Mouse (Mus musculus) layer of hippocampus, postnatal 14 days (tissue): ENCODE results near the gene Fkrp. TPM values are rescaled to one million over a fixed set of nuclear protein-coding genes. Genes with fewer than 3 reads are reported as not detected.
A peak's percentile ranks its signal among the peaks of the same experiment; 100 is the strongest.

Experiments
- DNase-seq, 2 experiments: peaks; one replicate each; pipeline ENCODE4 v3.0.0; 2021 to 2022; ENCODE audit warnings: low spot score in 2 of 2, mixed read lengths in 1 of 2
- long read RNA-seq, 2 experiments: library from polyadenylated mRNA; stranded (forward); transcript quantifications; one replicate each; pipeline ENCODE4 v2.0.0; 2021
- total RNA-seq, 2 experiments: library from RNA; stranded (reverse); gene quantifications; 2 replicates each; pipeline ENCODE4 v1.2.3; 2021

Fkrp gene
- 10 to 100 TPM; 45.9 to 46.2 TPM for total RNA-seq
- long read RNA-seq, experiment 1, transcript Fkrp-201 (3 exons, 2,827 nt) = major isoform, 14 of 44 reads
- long read RNA-seq, experiment 1, partial matches to known transcripts = 5 of 44 reads
- long read RNA-seq, experiment 1, other reads (novel, unspliced or antisense) = 24 of 44 reads
- long read RNA-seq, experiment 2, transcript Fkrp-201 (3 exons, 2,827 nt) = major isoform, 15 of 49 reads
- long read RNA-seq, experiment 2, partial matches to known transcripts = 10 of 49 reads
- long read RNA-seq, experiment 2, other reads (novel, unspliced or antisense) = 23 of 49 reads

DNA sequence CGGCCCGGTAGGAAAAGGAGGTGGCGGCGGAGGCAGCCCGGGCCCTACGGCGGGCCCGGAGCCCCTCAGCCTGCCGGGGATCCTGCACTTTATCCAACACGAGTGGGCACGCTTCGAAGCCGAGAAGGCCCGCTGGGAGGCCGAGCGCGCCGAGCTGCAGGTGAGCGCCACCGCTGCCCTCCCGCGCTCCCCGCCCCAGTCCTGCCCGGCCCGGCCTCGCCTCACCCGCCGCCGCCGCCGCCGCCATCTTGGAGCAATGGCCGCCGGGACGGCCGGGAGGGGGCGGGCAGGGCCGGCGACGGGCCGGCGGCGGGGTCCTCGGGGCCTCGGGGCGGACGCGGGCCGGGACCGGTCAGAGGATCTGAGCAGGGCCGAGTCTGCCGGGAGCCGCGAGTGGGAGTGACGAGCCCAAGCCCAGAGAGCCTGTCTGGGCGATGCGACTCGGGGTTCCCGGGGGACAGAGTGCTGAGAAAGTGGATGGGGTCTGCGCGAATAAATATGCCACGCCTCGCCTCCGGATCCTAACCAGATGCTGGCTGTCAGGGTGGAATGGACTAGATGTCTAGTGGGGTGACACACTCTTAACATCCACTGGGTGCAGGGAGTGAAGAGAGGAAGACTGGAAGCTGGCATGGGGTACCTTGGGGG, at the start of gene Fkrp:
TSS of gene Fkrp (minus strand) at position 258 of the 648 bp plus-strand sequence.
- peak; percentile 43 to 53 for DNase-seq

DNA sequence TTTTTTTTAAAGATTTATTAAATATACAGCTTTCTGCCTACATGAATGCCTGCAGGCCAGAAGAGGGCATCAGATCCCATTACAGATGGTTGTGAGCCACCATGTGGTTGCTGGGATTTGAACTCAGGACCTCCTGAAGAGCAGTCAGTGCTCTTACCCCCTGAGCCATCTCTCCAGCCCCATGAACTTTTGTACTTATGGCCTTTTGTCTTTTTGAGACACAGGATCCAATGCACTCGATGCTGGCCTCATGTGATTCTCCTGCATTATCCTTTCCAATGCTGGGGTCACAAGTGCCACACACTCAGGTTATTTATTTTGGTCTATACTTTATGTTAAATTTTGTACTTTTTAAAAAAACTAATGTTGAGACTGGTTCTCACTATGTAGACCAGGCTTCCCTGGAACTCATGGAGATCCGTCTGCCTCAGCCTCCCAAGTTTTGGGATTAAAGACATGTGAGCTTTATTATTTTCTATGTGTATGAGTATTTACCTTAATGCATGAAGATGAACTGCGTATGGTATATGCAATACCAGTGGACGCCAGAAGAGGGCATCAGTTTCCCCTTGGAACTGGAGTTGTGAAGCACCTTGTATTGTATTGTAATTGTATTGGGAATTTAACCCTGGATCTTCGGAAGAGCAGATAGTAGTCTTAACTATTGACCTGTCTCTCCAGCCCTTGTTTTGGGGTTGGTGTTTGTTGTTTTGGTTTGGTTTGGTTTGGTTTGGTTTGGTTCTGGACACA, 43.5 kb upstream of the Fkrp start:
- no peak for DNase-seq

DNA sequence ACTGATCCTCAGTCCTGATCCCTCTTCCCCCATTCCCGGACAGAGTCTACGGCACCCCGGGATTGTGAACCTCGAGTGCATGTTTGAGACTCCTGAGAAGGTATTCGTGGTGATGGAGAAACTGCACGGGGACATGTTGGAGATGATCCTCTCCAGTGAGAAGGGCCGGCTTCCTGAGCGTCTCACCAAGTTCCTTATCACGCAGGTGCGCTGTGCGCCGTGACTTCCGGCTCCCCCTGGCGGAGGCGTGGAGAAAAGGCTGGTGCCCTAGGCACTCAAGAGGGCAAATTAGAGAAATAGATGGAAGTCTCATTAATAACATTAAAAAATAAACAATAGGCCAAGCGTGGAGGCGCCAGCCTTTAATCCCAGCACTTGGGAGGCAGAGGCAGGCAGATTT, 41.8 kb upstream of the Fkrp start:
- no peak for DNase-seq

DNA sequence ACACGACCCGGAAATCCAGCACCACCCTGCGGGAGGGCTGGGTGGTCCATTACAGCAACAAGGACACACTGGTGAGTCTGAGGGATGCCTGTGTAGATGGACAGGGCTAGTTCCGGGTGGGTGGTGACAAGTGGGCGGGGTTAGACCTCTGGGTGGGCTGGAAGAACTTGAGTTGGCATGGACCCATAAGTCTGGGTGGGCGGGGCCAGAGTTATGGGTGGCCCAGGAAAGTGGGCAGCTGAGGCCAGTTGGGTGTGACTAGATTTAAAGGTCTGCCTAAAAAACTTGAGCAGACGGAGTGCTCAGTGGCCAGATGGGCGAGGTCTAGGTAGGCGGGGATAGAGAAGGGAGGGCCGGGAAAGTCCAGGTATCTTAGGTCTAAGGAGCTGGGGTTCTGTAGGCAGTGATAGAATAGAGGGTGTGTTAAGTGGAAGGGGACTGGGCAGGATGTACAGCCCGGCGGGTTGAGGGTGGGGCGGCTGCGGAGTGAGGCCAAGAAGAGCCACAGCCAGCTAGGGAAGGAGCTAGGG, 36.8 kb upstream of the Fkrp start:
- no peak for DNase-seq

DNA sequence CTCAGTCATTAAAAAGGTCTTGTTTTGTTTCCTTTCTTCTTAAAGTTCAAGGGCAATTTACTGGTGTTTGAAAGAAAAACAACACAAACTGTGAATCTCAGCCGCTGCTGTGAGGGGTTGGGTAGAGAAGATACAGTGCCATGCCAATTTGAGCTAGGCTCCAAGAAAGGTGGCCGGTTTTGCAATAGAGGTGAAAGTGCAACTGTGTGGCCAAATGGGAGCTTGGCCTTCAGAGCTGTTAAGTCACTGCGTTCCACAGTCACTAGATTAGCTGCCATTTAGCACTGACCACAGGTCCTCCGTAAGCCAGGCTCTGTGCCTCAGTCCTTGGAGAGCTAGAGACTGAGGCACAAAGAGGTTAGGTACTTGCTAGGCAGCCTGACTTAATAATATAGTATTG, 35.1 kb upstream of the Fkrp start:
- DNase-seq = no peak

DNA sequence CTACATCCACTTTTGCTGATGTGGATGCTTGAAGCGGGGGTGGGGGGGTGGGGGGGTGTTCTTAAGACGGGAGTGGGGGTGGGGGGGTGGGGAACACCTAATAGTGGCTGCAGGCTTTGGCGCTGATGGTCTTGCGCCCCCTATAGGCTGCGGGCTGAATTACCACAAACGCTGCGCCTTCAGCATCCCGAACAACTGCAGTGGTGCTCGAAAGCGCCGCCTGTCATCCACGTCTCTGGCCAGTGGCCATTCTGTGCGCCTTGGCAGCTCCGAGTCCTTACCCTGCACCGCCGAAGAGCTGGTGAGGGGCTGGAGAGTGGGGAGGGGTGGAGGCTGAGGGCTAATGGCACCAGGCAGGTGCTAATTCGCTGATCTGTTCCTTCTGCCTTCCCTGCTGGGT, 32.0 kb upstream of the Fkrp start:
- peak; percentile 75 to 76 for DNase-seq

DNA sequence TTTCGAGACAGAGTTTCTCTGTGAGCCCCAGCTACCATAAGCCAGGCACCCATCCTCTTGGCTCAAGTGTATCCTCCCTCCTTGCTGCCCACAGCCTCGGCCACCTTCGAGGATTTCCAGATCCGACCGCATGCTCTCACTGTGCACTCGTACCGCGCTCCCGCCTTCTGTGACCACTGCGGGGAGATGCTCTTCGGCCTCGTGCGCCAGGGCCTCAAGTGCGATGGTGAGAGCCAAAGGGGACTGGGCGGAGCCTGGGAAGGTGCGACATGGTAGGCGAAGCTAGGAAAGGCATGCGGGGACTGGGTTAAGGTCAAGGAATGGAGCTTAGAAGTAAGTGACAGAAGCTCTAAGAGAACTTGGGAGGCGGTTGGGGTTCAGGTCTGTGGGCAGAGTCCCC, 31.0 kb upstream of the Fkrp start:
- no peak for DNase-seq

DNA sequence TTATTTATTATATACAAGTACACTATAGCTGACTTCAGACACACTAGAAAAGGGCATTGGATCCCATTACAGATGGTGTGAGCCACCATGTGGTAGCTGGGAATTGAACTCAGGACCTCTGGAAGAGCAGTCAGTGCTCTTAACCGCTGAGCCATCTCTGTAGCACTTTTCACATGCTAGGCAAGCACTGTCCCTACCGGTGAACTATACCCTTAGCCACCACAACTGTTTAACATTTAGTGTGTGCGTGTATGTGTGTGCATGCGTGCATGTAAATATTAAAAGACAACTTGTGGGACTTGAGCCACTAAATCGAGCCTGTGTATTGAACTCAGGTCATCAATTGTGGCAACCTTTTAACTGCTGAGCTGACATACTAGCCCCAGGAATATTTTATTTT, 30.2 kb upstream of the Fkrp start:
- DNase-seq = no peak

DNA sequence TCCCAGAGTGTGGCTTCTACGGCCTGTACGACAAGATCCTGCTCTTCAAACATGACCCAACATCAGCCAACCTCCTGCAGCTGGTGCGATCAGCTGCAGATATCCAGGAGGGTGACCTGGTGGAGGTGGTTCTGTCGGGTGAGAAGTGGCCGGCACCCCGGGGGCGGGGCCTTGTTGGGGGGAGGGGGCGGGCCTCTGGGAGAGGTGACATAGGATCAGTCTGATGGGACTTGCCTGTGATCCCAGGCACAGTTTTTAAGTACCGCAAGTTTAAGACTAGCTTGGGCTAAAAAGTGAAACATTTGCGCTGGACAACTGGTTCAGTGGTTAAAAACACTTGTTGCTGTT, 29.3 kb upstream of the Fkrp start:
- DNase-seq = no peak

DNA sequence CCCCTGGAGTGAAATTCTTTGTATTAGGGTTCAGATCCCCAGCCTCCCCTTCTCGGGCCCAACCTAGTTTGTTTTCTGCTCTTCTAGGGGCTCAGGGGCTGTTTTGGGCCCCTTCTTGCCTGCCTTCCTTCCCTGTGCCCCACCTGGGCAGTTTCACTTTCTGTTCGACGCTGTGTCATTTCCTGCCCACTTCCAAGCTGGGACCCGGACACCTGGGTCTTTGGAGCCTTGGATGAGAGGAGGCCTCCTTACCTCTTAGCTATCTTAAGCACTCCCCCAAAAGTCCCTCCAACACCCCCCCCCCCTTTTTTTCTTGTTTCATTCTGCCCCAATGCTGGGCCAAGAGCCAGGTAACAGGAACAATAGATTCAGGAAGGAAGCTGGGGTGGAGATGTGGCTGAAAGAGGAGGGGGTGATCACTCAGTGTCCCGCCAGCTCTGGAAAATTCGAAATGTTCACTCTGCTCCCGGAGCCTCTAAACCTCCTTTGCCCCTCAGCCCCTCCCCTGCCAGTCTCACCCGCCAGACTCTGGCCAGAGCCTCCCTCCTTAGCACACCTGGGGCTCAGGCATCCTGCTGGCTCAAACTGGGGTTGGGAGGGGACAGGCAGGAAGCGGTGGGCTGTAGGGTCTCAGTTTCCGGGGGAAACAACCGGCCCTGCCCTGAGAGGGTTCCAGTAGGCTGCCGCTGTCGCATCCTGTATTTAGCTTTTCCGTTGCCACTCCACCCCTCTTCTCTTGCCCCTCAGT, 28.7 kb upstream of the Fkrp start:
- no peak for DNase-seq

DNA sequence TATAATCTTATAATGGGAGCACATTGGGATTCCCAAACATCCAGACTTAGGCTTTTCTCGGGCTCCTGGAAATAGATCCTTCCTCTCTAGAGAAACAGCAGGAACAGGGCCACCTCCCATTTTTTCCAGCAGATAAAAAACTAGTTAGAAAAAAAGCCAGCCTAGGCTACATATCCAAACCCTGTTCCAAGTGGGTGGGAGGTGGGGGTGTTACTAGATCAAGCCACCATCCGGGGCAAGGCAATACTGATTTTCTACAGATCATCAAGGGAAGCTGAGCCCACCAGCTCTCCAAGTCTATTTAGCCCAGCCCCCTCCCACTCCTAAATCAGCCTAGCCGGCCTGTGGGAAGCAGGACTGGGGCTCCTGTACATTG, 28.2 kb upstream of the Fkrp start:
- DNase-seq = no peak

DNA sequence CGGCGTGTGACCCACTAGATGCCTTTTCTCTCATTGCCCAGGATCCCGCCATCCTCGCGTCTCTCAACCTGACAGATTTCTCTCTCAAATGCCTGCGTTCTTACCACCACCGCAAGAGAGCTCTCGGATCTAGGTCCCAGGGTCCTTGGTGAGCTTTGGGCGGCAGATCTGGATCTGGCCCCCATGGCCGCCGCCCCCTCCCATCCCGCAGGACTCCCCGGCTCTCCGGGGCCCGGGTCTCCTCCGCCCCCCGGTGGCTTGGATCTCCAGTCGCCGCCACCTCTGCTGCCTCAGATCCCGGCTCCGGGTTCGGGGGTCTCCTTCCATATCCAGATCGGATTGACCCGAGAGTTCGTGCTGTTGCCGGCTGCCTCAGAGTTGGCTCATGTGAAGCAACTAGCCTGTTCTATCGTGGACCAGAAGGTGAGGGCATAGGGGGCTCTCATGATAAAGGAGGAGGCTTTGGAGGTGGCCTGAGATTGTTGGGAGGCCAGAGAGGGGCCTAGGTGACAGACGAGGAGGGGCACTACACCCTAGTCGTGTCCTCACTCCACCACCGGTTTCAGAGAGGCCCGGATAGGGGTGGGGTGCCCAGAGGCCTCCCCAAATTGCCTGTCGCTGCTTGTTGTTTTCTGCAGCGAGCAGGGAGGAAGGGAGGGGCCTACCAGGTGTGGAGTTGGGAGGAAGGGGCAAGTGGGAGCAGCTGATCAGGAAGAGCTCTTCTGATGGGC, 27.1 kb upstream of the Fkrp start:
- DNase-seq = no peak

DNA sequence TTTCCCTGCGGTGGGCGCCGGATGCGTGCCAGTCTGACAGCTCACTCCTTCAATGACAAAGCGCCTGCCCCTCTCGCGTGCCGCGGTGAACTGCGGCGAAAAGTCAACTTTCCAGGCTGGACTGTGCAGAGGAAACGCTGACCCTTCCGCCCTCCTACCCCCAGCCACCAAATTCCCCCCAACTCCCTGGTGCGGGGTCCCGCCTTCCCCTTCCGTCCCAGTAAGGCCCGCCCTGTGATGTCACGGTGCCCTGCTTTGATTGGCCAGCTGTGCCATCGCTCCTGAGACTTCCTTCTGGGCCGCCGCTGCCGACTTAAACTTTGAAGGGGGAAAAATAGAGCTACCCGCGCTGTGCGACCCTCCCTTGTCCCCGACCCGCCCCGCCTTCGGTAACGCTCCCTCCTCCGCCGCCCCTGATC, 26.1 kb upstream of the Fkrp start, which contains the start of gene Prkd2:
TSS of gene Prkd2 (plus strand) at position 258 of the 419 bp plus-strand sequence.
- peak; percentile 88 to 92 for DNase-seq

DNA sequence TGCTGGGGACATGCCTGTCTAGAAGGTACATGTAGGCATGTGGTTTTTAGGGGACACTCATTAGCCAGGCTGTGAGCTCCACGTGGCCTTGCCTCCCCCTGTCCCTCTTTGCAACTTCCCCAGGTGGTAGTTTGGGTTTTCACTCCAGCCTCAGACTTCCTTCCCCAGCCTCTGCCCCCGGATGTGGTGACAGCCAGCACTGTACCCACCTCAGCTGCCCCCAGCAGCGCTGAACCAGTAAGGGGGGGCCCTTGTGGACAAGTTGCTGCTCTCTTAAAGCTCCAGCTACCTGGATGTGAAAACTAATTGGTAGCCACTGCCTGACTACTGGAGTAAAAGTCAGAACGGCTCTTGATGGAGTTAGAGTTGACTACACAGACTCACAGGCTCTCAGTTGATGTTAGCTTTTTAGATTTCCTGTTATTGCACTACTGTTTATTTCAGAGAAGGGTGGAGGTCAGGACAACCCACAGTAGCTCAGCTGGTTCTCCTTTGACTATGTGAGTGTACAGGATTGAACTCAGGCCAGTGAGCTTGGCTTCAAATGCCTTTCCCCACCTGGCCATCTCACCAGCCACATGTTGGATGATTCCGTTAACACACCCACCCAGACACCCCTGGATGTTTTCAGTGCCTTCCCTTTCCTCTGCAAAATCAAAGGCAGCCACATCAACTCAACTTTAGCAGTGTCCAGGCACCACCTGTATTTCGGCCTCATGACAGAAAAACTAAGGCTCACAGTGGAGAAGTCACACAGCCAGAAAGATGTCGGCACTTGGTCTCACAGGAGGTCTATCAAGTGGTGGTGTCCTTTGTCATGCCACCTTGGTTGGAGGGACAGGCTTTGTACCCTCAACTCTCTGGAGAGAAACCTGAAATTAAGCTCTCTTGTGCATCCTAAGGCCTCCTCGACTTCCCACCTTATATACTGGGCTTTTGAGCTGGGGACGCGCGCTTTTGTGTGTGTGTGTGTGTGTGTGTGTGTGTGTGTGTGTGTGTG, 25.3 kb upstream of the Fkrp start:
- DNase-seq = no peak

DNA sequence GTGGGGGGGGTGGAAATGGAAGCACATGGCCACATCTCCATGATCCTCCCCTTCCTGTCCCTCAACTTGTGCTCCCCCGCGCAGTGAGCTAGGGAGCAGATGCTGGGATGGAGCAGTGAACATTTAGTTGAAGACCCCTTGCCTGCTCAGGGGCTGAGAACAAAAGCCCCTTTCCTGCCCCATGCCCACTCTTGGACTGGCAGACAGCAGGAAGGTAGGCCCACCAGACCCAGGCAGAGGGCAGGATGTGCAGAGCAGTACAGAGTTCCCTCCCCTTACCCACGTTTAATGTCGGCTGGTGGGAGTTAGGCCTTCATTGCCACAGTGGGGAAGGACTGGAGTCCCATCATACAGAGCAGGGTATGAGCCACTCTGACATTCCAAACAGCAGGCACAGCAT, 24.5 kb upstream of the Fkrp start:
- no peak for DNase-seq

DNA sequence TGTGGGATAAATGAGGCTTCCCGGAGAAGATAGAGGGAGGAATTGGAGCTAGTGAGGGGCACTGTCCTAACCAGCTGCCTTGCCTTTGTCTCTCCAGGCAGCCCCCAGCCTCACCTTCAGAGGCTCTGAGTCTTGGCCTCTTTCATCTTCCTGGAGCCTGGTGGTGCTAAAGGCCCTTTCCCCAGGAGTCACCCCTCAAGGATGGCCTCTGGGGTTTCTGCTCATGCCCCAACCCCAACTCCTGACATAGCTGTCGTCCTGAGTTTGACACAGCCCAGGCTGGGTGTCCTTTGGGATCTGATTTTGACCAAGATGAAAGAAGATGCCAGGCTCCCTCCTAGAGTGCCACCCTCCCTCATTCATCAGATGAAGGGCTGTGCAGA, 23.6 kb upstream of the Fkrp start:
- DNase-seq = no peak

DNA sequence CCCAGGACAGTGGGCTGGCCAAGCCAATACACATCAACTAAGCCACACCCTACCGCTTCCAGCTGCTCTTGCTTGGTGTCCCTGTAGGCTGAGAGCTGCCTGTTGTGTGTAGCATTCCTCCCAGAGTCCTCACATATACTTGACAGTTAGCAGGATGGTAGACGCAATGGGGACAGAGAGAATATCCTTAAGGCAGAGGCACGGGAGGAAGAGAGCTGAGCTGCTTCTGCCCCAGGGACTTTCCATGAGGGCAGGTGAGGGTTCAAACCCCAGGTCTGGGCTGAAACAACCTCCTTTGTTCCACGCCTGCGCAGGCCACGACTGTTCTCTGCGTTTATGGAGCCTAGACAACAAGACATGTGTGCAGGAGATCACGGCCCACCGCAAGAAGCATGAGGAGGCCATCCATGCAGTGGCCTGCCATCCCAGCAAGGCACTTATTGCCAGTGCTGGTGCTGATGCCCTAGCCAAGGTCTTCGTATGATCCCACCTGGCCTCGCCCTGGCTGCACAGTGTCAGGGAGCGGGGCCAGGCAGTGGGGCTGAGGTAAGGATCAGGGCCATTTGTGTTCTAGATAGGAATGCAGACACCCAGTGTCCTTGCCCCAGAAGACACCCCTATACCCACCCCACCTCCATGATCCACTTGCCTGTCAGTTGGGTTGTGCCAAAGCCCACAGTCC, 23.0 kb upstream of the Fkrp start:
- DNase-seq = no peak

DNA sequence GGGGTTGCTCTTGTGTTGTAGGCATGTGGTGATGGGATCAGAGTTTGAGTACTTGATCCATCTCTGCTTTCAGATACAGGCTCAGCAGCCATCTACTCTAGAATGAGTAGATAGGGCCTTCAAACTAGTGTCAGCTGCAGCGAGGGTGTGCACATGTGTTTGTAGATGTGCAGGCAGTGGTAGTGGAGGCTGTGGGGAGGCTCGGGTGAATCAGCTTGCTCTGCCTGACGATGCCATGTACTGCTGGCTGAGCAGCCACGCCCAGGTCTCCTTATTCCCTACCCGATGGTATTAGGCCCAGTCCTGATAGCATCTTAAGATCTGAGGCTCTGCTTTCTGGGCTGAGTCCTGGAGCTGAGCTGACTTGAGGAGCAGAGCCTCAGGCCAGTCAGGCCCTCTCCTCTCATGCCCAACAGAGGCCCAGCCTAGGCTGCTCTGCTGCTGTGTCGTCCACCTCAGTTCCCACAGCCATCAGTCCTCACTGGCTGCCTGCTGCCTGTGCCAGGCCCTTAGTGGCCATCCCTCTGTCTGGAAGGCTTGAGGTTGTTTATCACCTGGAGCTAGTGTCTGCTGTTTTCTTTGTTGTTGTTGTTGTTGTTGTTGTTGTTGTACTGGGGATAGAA, 22.4 kb upstream of the Fkrp start:
- DNase-seq = no peak
